Mouse (Mus musculus) kidney, embryonic 14.5 days (tissue): Measurements from ENCODE around the gene Prcp. TPM values are rescaled to one million over a fixed set of nuclear protein-coding genes. Genes with fewer than 3 reads are reported as not detected.

Experiments
- ATAC-seq: fragments of 200-750 bp; cut with Nextera tagmentation; 2 replicates; pipeline ENCODE4 v1.8.0; 2017; ENCODE audit warnings: moderate number of reproducible peaks, mild to moderate bottlenecking, moderate TSS enrichment, moderate library complexity; ENCODE audit not compliant: low FRiP score, low TSS enrichment
- H3K27ac ChIP-seq: fragments of 300-500 bp; sonication (generic); 2 replicates; pipeline ENCODE4 v1.5.1; 2014; ENCODE audit warnings: low read depth, mild to moderate bottlenecking, low read length, moderate library complexity, mixed read lengths
- H3K27me3 ChIP-seq: fragments of 300-500 bp; sonication (generic); 2 replicates; pipeline ENCODE4 v1.6.1; 2014; ENCODE audit warnings: mild to moderate bottlenecking, low read length; ENCODE audit not compliant: control insufficient read depth, insufficient read depth
- H3K36me3 ChIP-seq: fragments of 300-500 bp; sonication (generic); 2 replicates; pipeline ENCODE4 v1.6.1; 2014; ENCODE audit warnings: low read length, mixed read lengths; ENCODE audit not compliant: control insufficient read depth, insufficient read depth
- H3K4me1 ChIP-seq: fragments of 300-500 bp; sonication (generic); 2 replicates; pipeline ENCODE4 v1.6.1; 2014; ENCODE audit warnings: low read length, mixed read lengths; ENCODE audit not compliant: control insufficient read depth, insufficient read depth
- H3K4me2 ChIP-seq: fragments of 300-500 bp; sonication (generic); replicated peaks from 2 replicates; pipeline ENCODE4 v1.6.1; 2014; ENCODE audit warnings: low read depth, mild to moderate bottlenecking, low read length
- H3K4me3 ChIP-seq: fragments of 300-500 bp; sonication (generic); 2 replicates; pipeline ENCODE4 v1.5.1; 2014; ENCODE audit warnings: mild to moderate bottlenecking, low read length
- H3K9ac ChIP-seq: fragments of 300-500 bp; sonication (generic); 2 replicates; pipeline ENCODE4 v1.6.1; 2014; ENCODE audit warnings: low read depth, mild to moderate bottlenecking, low read length, moderate library complexity
- H3K9me3 ChIP-seq: fragments of 300-500 bp; sonication (generic); 2 replicates; pipeline ENCODE4 v1.6.1; 2016; ENCODE audit warnings: low read length; ENCODE audit not compliant: control insufficient read depth
- WGBS: fragments of 180-500 bp; shearing (Covaris S2); extraction: QIAGEN DNeasy Blood & Tissue Kit; methylation state at CpG from one replicate; pipeline ENCODE4 v1.1.7; 2014; 5-methylcytosine and 5-hydroxymethylcytosine counted together
- polyA plus RNA-seq: library from polyadenylated mRNA; unstranded; fragments of >200 nt; fragmentation: Nextera tagmentation; extraction: Ambion mirVana; gene quantifications from 2 replicates; pipeline ENCODE4 v1.2.1, GENCODE M21; 2014

The Prcp gene
- polyA plus RNA-seq, 1 experiment from 2014 or later: 24.2 TPM

GRCm38 (mm10) chr7:92980741-92981140, 106.5 kb downstream of the Prcp start:
- H3K27ac ChIP-seq: no peak overlapping the region
- 23% methylated on average over 2 of the region's 2 CpGs for whole genome bisulfite sequencing
- H3K4me1 ChIP-seq: no peaks in the 10 kb centered on the region
- H3K27me3 ChIP-seq: no peaks in the 10 kb centered on the region
- H3K4me2 ChIP-seq: no peak overlapping the region
- no peak overlapping the region for H3K9ac ChIP-seq
- H3K4me3 ChIP-seq: no peak overlapping the region
- H3K36me3 ChIP-seq: no peaks in the 10 kb centered on the region
- no peaks in the 10 kb centered on the region for H3K9me3 ChIP-seq
- ATAC-seq: no peak

GRCm38 (mm10) chr7:92981864-92982263, 107.6 kb downstream of the Prcp start:
- ATAC-seq: no peak
- H3K27ac ChIP-seq: no peak overlapping the region
- no peaks in the 10 kb centered on the region for H3K9me3 ChIP-seq
- H3K4me2 ChIP-seq: no peak overlapping the region
- no peaks in the 10 kb centered on the region for H3K36me3 ChIP-seq
- WGBS: 77% methylated on average over 2 of the region's 2 CpGs
- H3K27me3 ChIP-seq: no peaks in the 10 kb centered on the region
- no peak overlapping the region for H3K4me3 ChIP-seq
- H3K4me1 ChIP-seq: no peaks in the 10 kb centered on the region
- no peak overlapping the region for H3K9ac ChIP-seq

Other genes starting within 250 kb of the Prcp start
- gene Ankrd42, start 237.3 kb upstream of the Prcp start, polyA plus RNA-seq: 3.9 and 6.6 TPM in 2 replicates
- gene Pcf11, start 204.5 kb upstream of the Prcp start, polyA plus RNA-seq: 20.8 and 22.6 TPM in 2 replicates
- gene Rab30, start 132.9 kb upstream of the Prcp start, polyA plus RNA-seq: 6.6 and 7.9 TPM in 2 replicates
- 10.4 and 17.6 TPM in 2 replicates for gene Ddias, start 223 bp upstream of the Prcp start, polyA plus RNA-seq
- gene Fam181b, start 205.4 kb downstream of the Prcp start, polyA plus RNA-seq: 2.0 and 2.3 TPM in 2 replicates